Mouse (Mus musculus): ENCODE results near the gene Zfp383.

DNA sequence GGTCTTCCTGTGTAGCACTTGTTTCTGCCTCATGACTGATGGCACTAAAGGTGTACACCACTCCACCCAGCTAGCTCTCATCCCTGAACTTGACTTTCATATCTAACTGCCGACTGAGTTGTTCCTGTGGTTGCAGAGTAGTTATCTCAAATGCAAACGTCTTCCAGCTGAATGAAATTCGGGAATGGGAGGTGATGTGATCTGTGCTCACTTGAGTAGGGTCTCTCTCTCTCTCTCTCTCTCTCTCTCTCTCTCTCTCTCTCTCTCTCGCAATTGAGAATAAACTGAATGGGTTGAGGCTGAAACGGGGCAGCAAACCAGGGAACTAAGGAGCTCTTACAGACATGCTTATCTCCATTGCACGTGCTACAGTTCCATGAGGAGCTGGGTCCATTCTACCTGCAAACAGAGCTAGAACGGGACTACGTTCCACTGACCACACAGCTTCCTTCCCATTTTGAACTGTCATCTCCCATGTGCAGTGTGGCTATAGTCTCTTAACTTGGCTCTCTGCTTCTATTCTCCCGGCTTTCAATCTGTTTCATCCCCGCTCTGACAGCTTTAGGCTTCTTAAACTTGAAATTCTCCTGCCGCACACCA, 50.2 kb downstream of the Zfp383 start:
- TF ChIP-seq CTCF (IDR thresholded peaks at IDR 0.05; ENCODE audit: control insufficient read depth, insufficient read depth, low read length) (no peak), POLR2A (IDR thresholded peaks at IDR 0.05; ENCODE audit: borderline replicate concordance, control insufficient read depth, low read depth, low read length) (no peak)

Data from bone marrow, adult 2 months (tissue).